Mouse (Mus musculus): ENCODE measurements at regions not wholly inside any gene's neighbourhood (a gene's known extent, or its start where the extent isn't known, plus 50 kb on each side); places are given as distances from the start of the nearest gene placed in this dataset.

- ATAC-seq: peak; percentile 92
- whole genome bisulfite sequencing: 8% methylated on average over 9 of the region's 9 CpGs
- peak overlapping the region; percentile 41 for H3K4me2 ChIP-seq (ENCODE audit: low read length)
- peaks cover 14% of the 10 kb centered on the region for H3K4me1 ChIP-seq (replicated peaks; ENCODE audit: control insufficient read depth, insufficient read depth, low read length)
- no peaks in the 10 kb centered on the region for H3K27me3 ChIP-seq (replicated peaks; ENCODE audit: control insufficient read depth, insufficient read depth, low read length)
- peak overlapping the region; percentile 74 for H3K27ac ChIP-seq (ENCODE audit: low read length)
- H3K4me3 ChIP-seq (replicated peaks; ENCODE audit: low read length): peak overlapping the region; percentile 28
- no peaks in the 10 kb centered on the region for H3K36me3 ChIP-seq (ENCODE audit: control insufficient read depth, insufficient read depth)
- peak overlapping the region; percentile 2 for H3K9ac ChIP-seq (replicated peaks; ENCODE audit: low read depth, low read length)
- no peaks in the 10 kb centered on the region for H3K9me3 ChIP-seq (ENCODE audit: control insufficient read depth, low read length)
Measured at GRCm38 (mm10) chr13:81944047-81944446, 161.2 kb downstream of the Cetn3 start.

- WGBS: 37% methylated on average over 6 of the region's 6 CpGs
- Histone ChIP-seq H3K4me2 (ENCODE audit: low read length) (peak overlapping the region; percentile 41), H3K9ac (replicated peaks; ENCODE audit: low read depth, low read length) (peak overlapping the region; percentile 2), H3K4me1 (replicated peaks; ENCODE audit: control insufficient read depth, insufficient read depth, low read length) (peaks cover 14% of the 10 kb centered on the region), H3K4me3 (replicated peaks; ENCODE audit: low read length) (peak overlapping the region; percentile 28), H3K36me3 (ENCODE audit: control insufficient read depth, insufficient read depth) (no peaks in the 10 kb centered on the region), H3K27ac (ENCODE audit: low read length) (peak overlapping the region; percentile 74), H3K9me3 (ENCODE audit: control insufficient read depth, low read length) (no peaks in the 10 kb centered on the region), H3K27me3 (replicated peaks; ENCODE audit: control insufficient read depth, insufficient read depth, low read length) (no peaks in the 10 kb centered on the region)
- ATAC-seq: peak; percentile 92
Measured at GRCm38 (mm10) chr13:81944469-81944868, 161.6 kb downstream of the Cetn3 start.

- no peaks in the 10 kb centered on the region for H3K9me3 ChIP-seq (ENCODE audit: control insufficient read depth, low read length)
- H3K9ac ChIP-seq (replicated peaks; ENCODE audit: low read depth, low read length): peak overlapping the region; percentile 54
- peak; percentile 31 for ATAC-seq
- H3K27me3 ChIP-seq (replicated peaks; ENCODE audit: control insufficient read depth, insufficient read depth, low read length): no peaks in the 10 kb centered on the region
- H3K36me3 ChIP-seq (ENCODE audit: control insufficient read depth, insufficient read depth): no peaks in the 10 kb centered on the region
- H3K4me2 ChIP-seq (ENCODE audit: low read length): peak overlapping the region; percentile 61
- 4% methylated on average over 9 of the region's 9 CpGs for WGBS
- peak overlapping the region; percentile 38 for H3K4me3 ChIP-seq (replicated peaks; ENCODE audit: low read length)
- H3K27ac ChIP-seq (ENCODE audit: low read length): peak overlapping the region; percentile 93
- H3K4me1 ChIP-seq (replicated peaks; ENCODE audit: control insufficient read depth, insufficient read depth, low read length): peaks cover 14% of the 10 kb centered on the region
Measured at GRCm38 (mm10) chr13:81945741-81946140, 162.9 kb downstream of the Cetn3 start.

- no peaks in the 10 kb centered on the region for H3K27me3 ChIP-seq (replicated peaks; ENCODE audit: control insufficient read depth, insufficient read depth, low read length)
- no peak overlapping the region for H3K9ac ChIP-seq (replicated peaks; ENCODE audit: low read depth, low read length)
- H3K4me1 ChIP-seq (replicated peaks; ENCODE audit: control insufficient read depth, insufficient read depth, low read length): no peaks in the 10 kb centered on the region
- H3K4me2 ChIP-seq (ENCODE audit: low read length): no peak overlapping the region
- no peaks in the 10 kb centered on the region for H3K9me3 ChIP-seq (ENCODE audit: control insufficient read depth, low read length)
- ATAC-seq: no peak
- no peak overlapping the region for H3K4me3 ChIP-seq (replicated peaks; ENCODE audit: low read length)
- no peak overlapping the region for H3K27ac ChIP-seq (ENCODE audit: low read length)
- 82% methylated on average over 2 of the region's 2 CpGs for WGBS
- H3K36me3 ChIP-seq (ENCODE audit: control insufficient read depth, insufficient read depth): no peaks in the 10 kb centered on the region
Measured at GRCm38 (mm10) chr13:81965431-81965830, 182.6 kb downstream of the Cetn3 start.

GRCm38 (mm10) chr13:81975878-81976277, 193.0 kb downstream of the Cetn3 start:
- no peak overlapping the region for H3K4me3 ChIP-seq (replicated peaks; ENCODE audit: low read length)
- no peaks in the 10 kb centered on the region for H3K4me1 ChIP-seq (replicated peaks; ENCODE audit: control insufficient read depth, insufficient read depth, low read length)
- H3K4me2 ChIP-seq (ENCODE audit: low read length): no peak overlapping the region
- H3K27me3 ChIP-seq (replicated peaks; ENCODE audit: control insufficient read depth, insufficient read depth, low read length): no peaks in the 10 kb centered on the region
- WGBS: 30% methylated on average over 2 of the region's 2 CpGs
- no peaks in the 10 kb centered on the region for H3K9me3 ChIP-seq (ENCODE audit: control insufficient read depth, low read length)
- no peak for ATAC-seq
- H3K27ac ChIP-seq (ENCODE audit: low read length): no peak overlapping the region
- no peak overlapping the region for H3K9ac ChIP-seq (replicated peaks; ENCODE audit: low read depth, low read length)
- H3K36me3 ChIP-seq (ENCODE audit: control insufficient read depth, insufficient read depth): no peaks in the 10 kb centered on the region

- Histone ChIP-seq H3K36me3 (ENCODE audit: control insufficient read depth, insufficient read depth) (no peaks in the 10 kb centered on the region), H3K4me2 (ENCODE audit: low read length) (no peak overlapping the region), H3K9me3 (ENCODE audit: control insufficient read depth, low read length) (no peaks in the 10 kb centered on the region), H3K4me3 (replicated peaks; ENCODE audit: low read length) (no peak overlapping the region), H3K27ac (ENCODE audit: low read length) (no peak overlapping the region), H3K4me1 (replicated peaks; ENCODE audit: control insufficient read depth, insufficient read depth, low read length) (no peaks in the 10 kb centered on the region), H3K27me3 (replicated peaks; ENCODE audit: control insufficient read depth, insufficient read depth, low read length) (no peaks in the 10 kb centered on the region), H3K9ac (replicated peaks; ENCODE audit: low read depth, low read length) (no peak overlapping the region)
- no peak for ATAC-seq
- WGBS: 78% methylated on average over 6 of the region's 6 CpGs
Measured at GRCm38 (mm10) chr13:81978003-81978402, 195.1 kb downstream of the Cetn3 start.

GRCm38 (mm10) chr13:81979289-81979688, 196.4 kb downstream of the Cetn3 start:
- H3K27ac ChIP-seq (ENCODE audit: low read length): no peak overlapping the region
- no peaks in the 10 kb centered on the region for H3K9me3 ChIP-seq (ENCODE audit: control insufficient read depth, low read length)
- H3K4me3 ChIP-seq (replicated peaks; ENCODE audit: low read length): no peak overlapping the region
- no peaks in the 10 kb centered on the region for H3K27me3 ChIP-seq (replicated peaks; ENCODE audit: control insufficient read depth, insufficient read depth, low read length)
- H3K36me3 ChIP-seq (ENCODE audit: control insufficient read depth, insufficient read depth): no peaks in the 10 kb centered on the region
- no peak overlapping the region for H3K4me2 ChIP-seq (ENCODE audit: low read length)
- H3K4me1 ChIP-seq (replicated peaks; ENCODE audit: control insufficient read depth, insufficient read depth, low read length): no peaks in the 10 kb centered on the region
- ATAC-seq: no peak
- no peak overlapping the region for H3K9ac ChIP-seq (replicated peaks; ENCODE audit: low read depth, low read length)

- Histone ChIP-seq H3K36me3 (ENCODE audit: control insufficient read depth, insufficient read depth) (no peaks in the 10 kb centered on the region), H3K27ac (ENCODE audit: low read length) (no peak overlapping the region), H3K4me1 (replicated peaks; ENCODE audit: control insufficient read depth, insufficient read depth, low read length) (no peaks in the 10 kb centered on the region), H3K27me3 (replicated peaks; ENCODE audit: control insufficient read depth, insufficient read depth, low read length) (no peaks in the 10 kb centered on the region), H3K9ac (replicated peaks; ENCODE audit: low read depth, low read length) (no peak overlapping the region), H3K4me3 (replicated peaks; ENCODE audit: low read length) (no peak overlapping the region), H3K9me3 (ENCODE audit: control insufficient read depth, low read length) (no peaks in the 10 kb centered on the region), H3K4me2 (ENCODE audit: low read length) (no peak overlapping the region)
- WGBS: 69% methylated on average over 5 of the region's 5 CpGs
- ATAC-seq: no peak
Measured at GRCm38 (mm10) chr13:81980094-81980493, 197.2 kb downstream of the Cetn3 start.

- H3K9me3 ChIP-seq (ENCODE audit: control insufficient read depth, low read length): no peaks in the 10 kb centered on the region
- no peak overlapping the region for H3K27ac ChIP-seq (ENCODE audit: low read length)
- H3K27me3 ChIP-seq (replicated peaks; ENCODE audit: control insufficient read depth, insufficient read depth, low read length): no peaks in the 10 kb centered on the region
- no peaks in the 10 kb centered on the region for H3K4me1 ChIP-seq (replicated peaks; ENCODE audit: control insufficient read depth, insufficient read depth, low read length)
- no peak for ATAC-seq
- H3K4me2 ChIP-seq (ENCODE audit: low read length): no peak overlapping the region
- 72% methylated on average over 2 of the region's 2 CpGs for WGBS
- H3K36me3 ChIP-seq (ENCODE audit: control insufficient read depth, insufficient read depth): no peaks in the 10 kb centered on the region
- H3K9ac ChIP-seq (replicated peaks; ENCODE audit: low read depth, low read length): no peak overlapping the region
- no peak overlapping the region for H3K4me3 ChIP-seq (replicated peaks; ENCODE audit: low read length)
Measured at GRCm38 (mm10) chr13:81982491-81982890, 199.6 kb downstream of the Cetn3 start.

- Histone ChIP-seq H3K27me3 (replicated peaks; ENCODE audit: control insufficient read depth, insufficient read depth, low read length) (no peaks in the 10 kb centered on the region), H3K27ac (ENCODE audit: low read length) (no peak overlapping the region), H3K4me3 (replicated peaks; ENCODE audit: low read length) (no peak overlapping the region), H3K9me3 (ENCODE audit: control insufficient read depth, low read length) (no peaks in the 10 kb centered on the region), H3K4me1 (replicated peaks; ENCODE audit: control insufficient read depth, insufficient read depth, low read length) (no peaks in the 10 kb centered on the region), H3K36me3 (ENCODE audit: control insufficient read depth, insufficient read depth) (no peaks in the 10 kb centered on the region), H3K9ac (replicated peaks; ENCODE audit: low read depth, low read length) (no peak overlapping the region), H3K4me2 (ENCODE audit: low read length) (no peak overlapping the region)
- no peak for ATAC-seq
- 63% methylated on average over 3 of the region's 3 CpGs for WGBS
Measured at GRCm38 (mm10) chr13:82000681-82001212, 217.9 kb downstream of the Cetn3 start.
